Mouse (Mus musculus) retina, adult 2 months (tissue): ENCODE data around the gene Dhrs9.
"Not testable (repeated sequence)": the region's sequence is repeated elsewhere in the genome, so short reads cannot be mapped to it uniquely, and the experiment has no call there.

ENCODE experiments used
- DNase-seq: peaks from one replicate; pipeline ENCODE4 v3.0.0-alpha.2; 2012; ENCODE audit warnings: low read depth, low spot score

Dhrs9 gene

GRCm38 (mm10) chr2:69380281-69380680 lies at the start of gene Dhrs9:
Dhrs9 (plus strand) TSS chr2:69380445.
- no peak for DNase-seq

GRCm38 (mm10) chr2:69331523-69331922 lies 48.7 kb upstream of the Dhrs9 start:
- DNase-seq = not testable (repeated sequence)

- DNase-seq = no peak
Measured at GRCm38 (mm10) chr2:69341506-69341905, 38.7 kb upstream of the Dhrs9 start.

- DNase-seq = no peak
Measured at GRCm38 (mm10) chr2:69342496-69343221, 37.6 kb upstream of the Dhrs9 start, which contains the start of gene Abcb11. Abcb11 (minus strand) TSS chr2:69342616.

- DNase-seq = not testable (repeated sequence)
Measured at GRCm38 (mm10) chr2:69355402-69355801, 24.8 kb upstream of the Dhrs9 start.

GRCm38 (mm10) chr2:69364831-69365230 lies 15.4 kb upstream of the Dhrs9 start:
- DNase-seq = no peak

- no peak for DNase-seq
Measured at GRCm38 (mm10) chr2:69365275-69365674, 15.0 kb upstream of the Dhrs9 start.

- DNase-seq = no peak
Measured at GRCm38 (mm10) chr2:69376780-69377179, 3.5 kb upstream of the Dhrs9 start.

GRCm38 (mm10) chr2:69379801-69380200 lies 444 bp upstream of the Dhrs9 start:
- DNase-seq = no peak

- DNase-seq = no peak
Measured at GRCm38 (mm10) chr2:69381740-69382139, 1.5 kb downstream of the Dhrs9 start.

- no peak for DNase-seq
Measured at GRCm38 (mm10) chr2:69382838-69383237, 2.6 kb downstream of the Dhrs9 start.

GRCm38 (mm10) chr2:69386118-69386871 lies 6.0 kb downstream of the Dhrs9 start:
- DNase-seq = no peak

GRCm38 (mm10) chr2:69393947-69394346 lies 13.7 kb downstream of the Dhrs9 start:
- no peak for DNase-seq

GRCm38 (mm10) chr2:69395597-69396248 lies 15.5 kb downstream of the Dhrs9 start:
- no peak for DNase-seq

GRCm38 (mm10) chr2:69396760-69397435 lies 16.7 kb downstream of the Dhrs9 start:
- no peak for DNase-seq

GRCm38 (mm10) chr2:69400866-69401604 lies 20.8 kb downstream of the Dhrs9 start:
- DNase-seq = no peak

GRCm38 (mm10) chr2:69401891-69402290 lies 21.6 kb downstream of the Dhrs9 start:
- no peak for DNase-seq

GRCm38 (mm10) chr2:69402309-69402708 lies 22.1 kb downstream of the Dhrs9 start:
- DNase-seq = no peak

GRCm38 (mm10) chr2:69405692-69406091 lies 25.4 kb downstream of the Dhrs9 start:
- no peak for DNase-seq

- no peak for DNase-seq
Measured at GRCm38 (mm10) chr2:69414539-69414938, 34.3 kb downstream of the Dhrs9 start.

GRCm38 (mm10) chr2:69415070-69415469 lies 34.8 kb downstream of the Dhrs9 start:
- DNase-seq = no peak
